Comparison of ENCODE assay signal across 20 mouse cellular contexts in genomic region chr16:92920947-92921346, GRCm38 (mm10).
"Had no signal": no experiment of that assay in that cellular context is flagged by ENCODE, and none has a peak within 500 bp of the region (broad histone marks: within the 10 kb centered on the region; RNA-seq: fewer than 3 reads in every experiment).

No protein-coding gene starts in this region.

- H3K27ac ChIP-seq: layer of hippocampus, adult 2 months; limb, embryonic 10.5 days; limb, embryonic 13.5 days; liver, embryonic 12.5 days; liver, embryonic 15.5 days; lung, embryonic 15.5 days; neural tube, embryonic 12.5 days had no signal

- H3K36me3 ChIP-seq: limb, embryonic 10.5 days; limb, embryonic 13.5 days; liver, embryonic 12.5 days; liver, embryonic 15.5 days; lung, embryonic 15.5 days; neural tube, embryonic 12.5 days had no signal

- H3K9me3 ChIP-seq: limb, embryonic 10.5 days; limb, embryonic 13.5 days; liver, embryonic 12.5 days; liver, embryonic 15.5 days; lung, embryonic 15.5 days; neural tube, embryonic 12.5 days had no signal

- H3K9ac ChIP-seq: limb, embryonic 13.5 days; liver, embryonic 12.5 days; liver, embryonic 15.5 days; lung, embryonic 15.5 days; neural tube, embryonic 12.5 days had no signal

- H3K4me1 ChIP-seq: liver, embryonic 12.5 days; liver, embryonic 15.5 days; lung, embryonic 15.5 days; neural tube, embryonic 12.5 days had no signal

- H3K4me2 ChIP-seq: limb, embryonic 13.5 days; liver, embryonic 12.5 days; liver, embryonic 15.5 days; lung, embryonic 15.5 days; midbrain, embryonic 11.5 days; neural tube, embryonic 12.5 days had no signal

- ATAC-seq: intestine, embryonic 16.5 days; liver, embryonic 12.5 days had no signal

- H3K27me3 ChIP-seq: limb, embryonic 13.5 days; liver, embryonic 15.5 days; lung, embryonic 15.5 days; neural tube, embryonic 12.5 days had no signal

- H3K4me3 ChIP-seq: layer of hippocampus, adult 2 months; limb, embryonic 10.5 days; limb, embryonic 13.5 days; liver, embryonic 12.5 days; liver, embryonic 15.5 days; lung, embryonic 15.5 days; neural tube, embryonic 12.5 days had no signal

- DNase-seq: kidney, adult 18-20 months; kidney, adult 9 months; kidney, postnatal 25 days; layer of hippocampus, adult 9-11 months; liver; lung, adult 18-20 months; lung, postnatal 10 days; lung, postnatal 36 days; midbrain, embryonic 14.5 days; retina, postnatal 1 day; thymus, postnatal 25 days had no signal
